Mouse (Mus musculus): ENCODE data around the gene Epdr1.

The Epdr1 gene

DNA sequence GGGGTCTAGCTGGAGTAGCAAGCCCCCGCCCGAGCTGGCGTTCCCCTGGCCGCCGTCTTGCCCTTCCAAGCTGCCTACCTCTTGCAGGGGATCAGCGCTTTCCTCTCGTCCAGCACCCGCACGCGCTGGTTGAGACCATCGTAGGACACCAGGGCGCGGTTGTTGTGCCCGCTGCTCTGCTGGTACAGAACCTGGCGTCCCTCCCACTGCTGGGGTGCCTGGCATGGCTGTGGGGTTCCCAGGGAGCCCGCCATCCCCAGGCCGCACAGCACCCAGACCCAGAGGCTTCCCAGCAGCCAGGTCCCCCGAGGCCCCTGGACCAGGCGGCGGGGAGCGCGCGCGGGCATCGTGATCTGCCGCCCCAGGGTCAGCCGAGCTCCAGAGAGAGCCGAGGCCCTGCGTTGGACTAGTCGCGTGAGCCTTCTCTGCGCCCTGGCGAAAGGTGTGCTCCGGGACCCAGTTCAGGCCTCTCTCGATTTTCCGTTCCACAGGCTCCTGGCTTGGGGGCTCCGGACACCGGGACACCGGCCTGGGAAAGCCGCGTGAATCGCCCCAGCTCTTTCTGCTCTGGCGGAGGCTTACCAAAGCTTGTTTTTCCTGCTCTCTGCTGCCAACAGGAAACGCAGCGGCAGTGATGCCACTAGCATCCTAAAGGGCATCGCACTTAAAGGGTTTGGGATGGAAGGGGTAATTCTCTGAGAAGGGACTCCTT, at the start of gene Epdr1:
TSS of gene Epdr1 (minus strand) at position 712 of the 712 bp plus-strand sequence.
- DNase-seq (ENCODE audit: low spot score in 2 of 2): peak; percentile 19 to 44

GRCm38 (mm10) chr13:19668355-19669140, 48.8 kb upstream of the Epdr1 start:
- no peak for DNase-seq (ENCODE audit: low spot score in 2 of 2)

DNA sequence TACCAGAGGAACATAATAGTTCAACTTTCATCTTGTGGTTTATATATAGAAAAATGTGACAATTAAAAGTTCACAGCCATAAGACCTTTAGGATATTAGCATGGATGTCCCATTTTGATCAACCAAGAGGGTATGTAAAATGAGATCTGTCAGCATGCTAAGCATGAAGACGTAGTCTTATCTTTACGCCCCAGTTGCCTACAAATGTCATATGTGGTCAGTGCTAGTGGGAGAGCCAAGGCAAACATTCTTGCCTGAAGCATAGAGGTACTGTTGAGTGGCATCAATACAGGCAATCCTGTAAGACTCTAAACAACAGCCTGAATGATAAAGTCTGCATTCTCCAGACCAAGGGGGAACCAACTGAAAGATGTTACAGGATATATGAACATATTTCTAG, 32.7 kb upstream of the Epdr1 start:
- peak in 1 of 2 experiments; percentile 21 for DNase-seq (ENCODE audit: low spot score in 2 of 2)

DNA sequence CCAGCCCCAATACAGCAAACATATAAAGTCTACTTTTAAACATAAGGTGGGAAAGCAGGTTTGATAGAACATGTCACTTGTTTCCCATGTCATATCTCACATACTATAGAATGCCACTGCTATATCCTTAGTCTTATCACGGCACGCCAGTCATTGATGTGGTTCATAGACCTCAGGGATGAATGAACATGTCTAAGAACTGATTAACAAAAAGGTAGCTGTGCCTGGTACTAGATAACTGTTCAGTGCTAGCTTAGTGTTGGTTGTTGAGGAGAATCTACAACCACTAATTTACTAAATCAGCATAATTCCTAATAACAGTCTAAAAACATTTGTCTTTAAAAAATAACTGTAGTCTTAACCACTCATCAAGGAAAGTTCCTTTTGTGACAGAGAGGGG, 30.1 kb upstream of the Epdr1 start:
- peak; percentile 7 to 39 for DNase-seq (ENCODE audit: low spot score in 2 of 2)

GRCm38 (mm10) chr13:19644225-19644624, 24.5 kb upstream of the Epdr1 start:
- no peak for DNase-seq (ENCODE audit: low spot score in 2 of 2)

- no peak for DNase-seq (ENCODE audit: low spot score in 2 of 2)
Observed at GRCm38 (mm10) chr13:19643519-19643918, 23.8 kb upstream of the Epdr1 start.

DNA sequence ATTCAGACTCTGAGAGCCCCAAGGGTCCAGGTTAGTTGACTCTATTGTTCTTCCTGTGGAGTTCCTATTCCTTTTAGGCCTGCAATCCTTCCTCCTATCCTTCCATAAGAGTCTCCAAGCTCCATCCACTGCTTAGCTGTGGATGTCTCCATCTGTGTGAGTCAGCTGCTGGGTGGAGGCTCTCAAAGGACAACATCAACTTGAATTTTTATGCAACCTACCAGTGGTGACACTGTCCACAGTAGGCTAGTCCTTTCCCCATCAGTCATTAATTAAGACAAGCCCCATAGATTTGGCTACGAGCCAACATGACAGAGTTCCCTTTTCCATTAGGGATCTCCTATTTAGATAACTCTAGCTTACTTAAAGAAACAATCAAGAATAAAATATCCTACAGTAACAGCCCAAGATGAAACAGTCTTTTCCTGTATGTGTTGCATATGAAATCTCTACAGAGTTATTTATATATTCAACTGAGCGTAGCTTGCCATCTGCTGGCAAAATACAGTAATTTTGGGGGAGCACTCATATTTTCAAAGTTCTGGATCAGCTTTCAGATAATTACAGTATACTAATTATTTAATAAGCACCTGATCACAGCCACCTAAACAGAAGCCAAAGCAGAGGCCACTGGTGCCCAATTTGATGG, 20.6 kb upstream of the Epdr1 start:
- no peak for DNase-seq (ENCODE audit: low spot score in 2 of 2)

- no peak for DNase-seq (ENCODE audit: low spot score in 2 of 2)
Observed at GRCm38 (mm10) chr13:19636131-19636530, 16.4 kb upstream of the Epdr1 start.

DNA sequence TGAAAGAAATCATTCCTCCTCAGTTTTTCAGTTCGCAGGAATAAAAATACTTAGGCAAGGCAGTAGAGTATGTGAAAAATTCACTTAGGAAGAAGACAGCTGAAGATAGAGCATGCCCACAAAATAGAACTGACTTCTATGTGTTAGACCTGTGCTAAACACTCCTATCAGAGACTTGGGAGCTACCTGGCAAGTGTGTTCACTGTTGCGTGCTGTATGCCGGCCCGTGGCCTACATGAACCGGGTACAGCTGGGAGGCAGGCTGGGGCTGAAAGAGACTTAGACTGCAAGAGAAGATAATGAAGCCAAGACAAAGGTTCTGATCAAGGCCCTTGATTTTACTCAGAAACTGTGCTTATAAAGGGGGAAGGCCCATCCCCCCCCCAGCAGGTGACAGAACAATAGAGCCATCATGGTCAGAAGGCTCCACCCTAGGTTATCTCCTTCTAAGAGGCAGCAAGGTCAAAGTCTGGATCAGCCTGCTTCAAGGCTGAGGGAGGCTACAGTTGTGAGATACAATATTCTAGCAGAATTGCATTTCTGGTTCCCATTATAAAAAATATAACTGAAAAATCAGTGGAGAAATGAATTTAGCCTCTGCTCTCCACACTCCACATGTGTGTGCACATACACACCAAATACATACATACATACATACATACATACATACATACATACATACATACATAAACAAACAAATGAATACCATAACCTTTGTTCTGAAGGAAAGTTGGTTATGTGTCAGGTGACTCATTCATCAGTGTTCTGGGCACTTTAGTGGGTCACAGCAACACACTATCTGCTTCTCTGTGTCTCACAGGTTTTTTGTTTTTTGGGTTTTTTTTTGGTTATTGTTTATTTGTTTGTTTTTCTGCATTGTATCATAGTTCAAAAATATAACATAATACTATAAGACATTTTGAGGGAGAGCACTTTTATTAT, 11.3 kb upstream of the Epdr1 start:
- no peak for DNase-seq (ENCODE audit: low spot score in 2 of 2)

DNA sequence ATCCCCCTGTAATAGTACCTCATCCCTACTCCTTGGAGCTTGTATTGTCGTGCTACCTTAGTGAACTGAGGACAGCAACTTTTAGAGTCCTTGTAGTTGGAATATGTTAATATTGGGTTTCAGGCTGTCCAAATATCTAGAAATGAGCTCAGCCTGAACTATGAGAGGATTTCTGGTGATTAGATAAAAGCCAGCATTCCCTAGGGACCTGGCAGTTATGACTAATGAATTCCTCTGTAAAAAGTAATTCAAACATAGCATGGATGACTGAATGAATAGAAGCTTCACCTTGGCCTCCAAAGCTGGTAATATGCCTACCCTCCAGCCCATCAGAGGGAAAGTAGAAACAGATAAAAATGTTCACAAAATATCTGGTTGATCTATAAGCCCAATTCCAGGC, 6.7 kb upstream of the Epdr1 start:
- no peak for DNase-seq (ENCODE audit: low spot score in 2 of 2)

GRCm38 (mm10) chr13:19624632-19625320, 5.0 kb upstream of the Epdr1 start:
- no peak for DNase-seq (ENCODE audit: low spot score in 2 of 2)

DNA sequence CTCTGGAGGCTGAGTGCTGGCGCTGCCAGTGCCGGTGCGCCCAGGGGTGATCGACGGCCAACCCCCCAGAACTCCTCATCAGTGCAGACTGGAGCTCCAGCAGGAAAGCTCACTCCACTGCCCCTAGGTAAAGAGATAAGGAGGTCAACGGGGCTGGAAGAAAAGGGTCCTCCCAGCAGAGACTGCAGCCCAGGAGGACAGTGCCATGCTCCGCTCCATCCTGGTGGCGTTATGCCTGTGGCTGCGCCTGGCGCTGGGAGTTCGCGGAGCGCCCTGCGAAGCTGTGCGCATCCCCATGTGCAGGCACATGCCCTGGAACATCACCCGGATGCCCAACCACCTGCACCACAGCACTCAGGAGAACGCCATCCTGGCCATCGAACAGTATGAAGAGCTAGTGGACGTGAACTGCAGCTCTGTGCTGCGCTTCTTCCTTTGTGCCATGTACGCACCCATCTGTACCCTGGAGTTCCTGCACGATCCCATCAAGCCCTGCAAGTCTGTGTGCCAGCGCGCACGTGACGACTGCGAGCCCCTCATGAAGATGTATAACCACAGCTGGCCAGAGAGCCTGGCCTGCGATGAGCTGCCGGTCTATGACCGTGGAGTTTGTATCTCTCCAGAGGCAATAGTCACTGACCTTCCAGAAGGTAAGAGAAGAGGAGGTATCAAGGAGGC, 3.6 kb upstream of the Epdr1 start:
- no peak for DNase-seq (ENCODE audit: low spot score in 2 of 2)

DNA sequence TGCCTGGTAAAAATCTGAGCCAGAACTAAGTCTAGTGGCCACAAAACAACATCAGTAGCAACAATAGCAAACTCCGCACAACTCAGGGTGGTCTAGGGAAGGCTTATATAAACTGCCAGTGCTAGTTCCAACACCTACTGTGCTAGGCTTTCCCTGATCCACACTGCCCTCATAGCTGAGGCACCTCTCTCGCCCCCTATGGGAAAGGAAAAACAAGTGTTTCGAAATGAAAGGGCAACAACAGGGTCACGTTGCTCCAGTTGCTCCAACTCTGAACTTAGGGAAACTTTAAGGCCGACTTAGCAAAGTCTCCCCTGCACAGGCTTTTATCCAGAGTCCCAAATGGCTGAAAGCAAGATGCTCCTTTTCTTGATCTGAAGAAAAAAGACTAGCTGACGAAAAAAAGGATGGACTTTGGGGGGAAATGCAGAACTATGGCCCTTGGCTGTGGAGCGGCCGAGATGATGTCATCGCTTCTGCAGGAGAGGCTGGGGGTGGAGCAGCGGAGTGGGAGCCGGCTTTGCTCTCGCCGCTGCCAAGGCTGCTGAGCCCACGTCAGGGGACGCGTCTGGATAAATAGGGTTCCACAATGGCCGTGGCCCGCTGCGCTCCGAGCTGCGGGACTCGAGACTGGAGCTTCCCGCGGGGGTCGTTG, 3.0 kb upstream of the Epdr1 start, which contains the start of gene Sfrp4:
TSS of gene Sfrp4 (plus strand) at position 532 of the 655 bp plus-strand sequence.
- peak; percentile 4 to 7 for DNase-seq (ENCODE audit: low spot score in 2 of 2)

DNA sequence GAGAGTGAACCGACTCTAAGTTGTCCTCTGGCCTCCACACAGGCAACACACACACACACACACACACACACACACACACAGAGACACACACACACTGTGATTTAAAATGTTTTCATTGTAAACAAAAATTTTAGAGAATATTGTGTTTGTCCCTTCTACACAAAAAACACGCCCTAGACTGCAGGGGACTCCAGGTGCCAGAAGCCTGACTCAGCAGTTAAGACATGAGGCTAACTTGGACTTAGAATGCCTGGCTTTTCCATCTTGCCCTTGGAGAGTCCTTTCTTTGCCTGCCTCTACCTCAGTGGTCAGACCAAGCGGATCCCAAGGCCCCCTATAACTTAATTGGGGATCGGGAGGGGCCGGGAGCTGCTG, 899 bp downstream of the Epdr1 start:
- DNase-seq (ENCODE audit: low spot score in 2 of 2): peak in 1 of 2 experiments; percentile 12

GRCm38 (mm10) chr13:19618081-19618480, 1.6 kb downstream of the Epdr1 start:
- DNase-seq (ENCODE audit: low spot score in 2 of 2): no peak

DNA sequence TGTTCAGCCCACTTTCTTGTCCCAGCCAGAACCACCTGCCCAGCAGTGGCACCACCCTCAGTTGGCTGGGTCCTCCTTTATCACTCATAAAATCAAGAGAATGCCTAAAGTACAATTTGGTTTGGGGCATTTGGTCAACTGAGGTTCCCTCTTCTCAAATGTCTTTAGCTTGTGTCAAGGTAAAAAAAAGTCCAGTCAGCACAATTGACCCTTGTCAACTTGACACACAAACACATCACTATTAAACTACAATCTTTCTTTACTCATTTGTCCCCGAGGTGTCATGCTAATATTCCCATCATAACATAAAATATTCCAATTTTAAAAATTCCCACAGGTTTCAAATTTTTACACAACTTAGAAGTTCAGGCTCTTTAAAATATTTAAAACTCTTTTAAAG, 5.4 kb downstream of the Epdr1 start:
- no peak for DNase-seq (ENCODE audit: low spot score in 2 of 2)

- no peak for DNase-seq (ENCODE audit: low spot score in 2 of 2)
Observed at GRCm38 (mm10) chr13:19613426-19613825, 6.3 kb downstream of the Epdr1 start.

GRCm38 (mm10) chr13:19612963-19613362, 6.8 kb downstream of the Epdr1 start:
- no peak for DNase-seq (ENCODE audit: low spot score in 2 of 2)

GRCm38 (mm10) chr13:19612348-19612747, 7.4 kb downstream of the Epdr1 start:
- DNase-seq (ENCODE audit: low spot score in 2 of 2): no peak

DNA sequence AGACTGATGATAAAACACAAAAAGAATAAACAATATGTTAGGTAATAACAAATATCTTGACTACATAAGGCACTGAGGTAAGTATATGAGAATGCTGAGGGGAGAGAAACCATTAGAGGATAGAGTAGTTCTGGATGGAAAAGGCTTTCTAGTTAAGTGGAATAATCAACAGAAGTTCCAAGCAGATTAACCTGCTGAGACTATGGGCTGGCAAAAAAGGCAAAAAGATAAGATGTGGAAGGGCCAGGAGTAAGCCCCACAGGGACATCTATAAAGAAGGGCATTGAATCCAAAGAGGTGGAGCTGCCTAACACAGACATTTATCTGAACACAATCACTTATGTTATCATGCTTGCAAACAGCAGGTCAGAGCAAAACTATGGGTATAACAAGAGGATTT, 11.6 kb downstream of the Epdr1 start:
- DNase-seq (ENCODE audit: low spot score in 2 of 2): no peak

All from spleen, postnatal 36 days (tissue).